In the genomic region with DNA sequence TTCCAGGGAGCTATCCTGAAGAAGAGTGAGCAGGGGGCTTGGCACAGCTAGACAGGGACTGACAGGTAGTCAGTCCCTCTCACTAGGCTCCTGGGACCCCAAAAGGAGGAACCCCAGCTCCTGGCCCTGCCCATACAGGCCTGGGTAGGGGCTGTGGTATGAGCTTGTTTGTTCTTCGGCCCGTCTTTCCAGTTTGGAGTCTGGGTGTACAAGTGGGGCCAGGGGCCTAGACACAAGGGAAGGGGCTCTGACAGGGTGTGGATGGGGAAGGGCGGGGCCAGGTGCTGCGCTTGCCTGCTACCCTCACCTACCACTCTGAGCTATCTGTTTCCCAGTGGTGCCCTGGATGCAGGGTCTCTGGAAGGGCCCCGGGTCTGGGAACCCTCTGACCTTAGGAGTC, we compare ENCODE assay signal across 23 mouse cellular contexts. TPM values are rescaled to one million over a fixed set of nuclear protein-coding genes. Genes with fewer than 3 reads are reported as not detected.
A peak's percentile ranks its signal among the peaks of the same experiment; 100 is the strongest.
DNase-seq lines count a peak whose midpoint lies in the region; ATAC-seq and TF ChIP-seq lines count a peak whose summit lies in the region.
"Had no signal": no experiment of that assay in that cellular context is flagged by ENCODE, and none has a peak within 500 bp of the region (broad histone marks: within the 10 kb centered on the region; RNA-seq: fewer than 3 reads in every experiment).

No protein-coding gene starts in this region.

- no peak overlapping the region for H3K4me3 ChIP-seq in gastrocnemius, adult 2 months
- no peak overlapping the region for H3K4me3 ChIP-seq in lung, embryonic 15.5 days
- H3K4me3 ChIP-seq in stomach, embryonic 16.5 days (replicated peaks; ENCODE audit: low read length): no peak overlapping the region
- H3K4me3 ChIP-seq: embryonic facial prominence, embryonic 12.5 days; erythroblast, embryonic 14.5 days; forebrain, embryonic 10.5 days; forebrain, embryonic 15.5 days; heart, embryonic 13.5 days; hindbrain, embryonic 15.5 days had no signal

- TF ChIP-seq CTCF in gastrocnemius, adult 2 months (IDR thresholded peaks at IDR 0.05): no peak

- no peaks in the 10 kb centered on the region for H3K9me3 ChIP-seq in lung, embryonic 15.5 days
- no peaks in the 10 kb centered on the region for H3K9me3 ChIP-seq in stomach, embryonic 16.5 days (replicated peaks; ENCODE audit: control insufficient read depth, low read length)
- H3K9me3 ChIP-seq: embryonic facial prominence, embryonic 12.5 days; forebrain, embryonic 10.5 days; forebrain, embryonic 15.5 days; G1E; heart, embryonic 13.5 days; hindbrain, embryonic 15.5 days had no signal

- H3K36me3 ChIP-seq in lung, embryonic 15.5 days: no peaks in the 10 kb centered on the region
- H3K36me3 ChIP-seq in stomach, embryonic 16.5 days (ENCODE audit: control insufficient read depth, insufficient read depth, low read length): no peaks in the 10 kb centered on the region
- H3K36me3 ChIP-seq: embryonic facial prominence, embryonic 12.5 days; forebrain, embryonic 10.5 days; forebrain, embryonic 15.5 days; G1E; heart, embryonic 13.5 days; hindbrain, embryonic 15.5 days had no signal

- no peak for DNase-seq in gastrocnemius, adult 2 months
- no peak for DNase-seq in gastrocnemius, adult 18-20 months (ENCODE audit: low spot score)
- no peak for DNase-seq in lung, postnatal 4 days
- peak; percentile 65 for DNase-seq in urinary bladder, postnatal 14 days (ENCODE audit: low spot score)
- no peak for DNase-seq in urinary bladder, postnatal 25 days (ENCODE audit: low spot score)
- no peak for DNase-seq in ovary, postnatal 14 days (ENCODE audit: low spot score)
- DNase-seq: adrenal gland, adult 8-10 months; adrenal gland, postnatal 36 days; B cell, adult 2 months; cerebellum, adult 2 months; gastrocnemius, postnatal 25 days; heart, postnatal 36 days had no signal

- 67% methylated on average over 5 of the region's 5 CpGs for WGBS in lung, embryonic 15.5 days
- 77% methylated on average over 5 of the region's 5 CpGs for WGBS in stomach, embryonic 16.5 days

- H3K27me3 ChIP-seq in lung, embryonic 15.5 days: 0 out of 2 replicates have a peak, but pooled peaks cover 5% of the 10 kb centered on the region
- no peaks in the 10 kb centered on the region for H3K27me3 ChIP-seq in stomach, embryonic 16.5 days (ENCODE audit: control insufficient read depth, insufficient read depth, low read length)

- peak; percentile 31; the same call in 1 of the 2 replicates for ATAC-seq in lung, embryonic 15.5 days (ENCODE audit: borderline replicate concordance, extremely low read depth, low FRiP score, low TSS enrichment)
- peak; percentile 62; the same call in 1 of the 2 replicates for ATAC-seq in stomach, embryonic 16.5 days (ENCODE audit: insufficient read depth, low FRiP score)
- ATAC-seq: CD4-positive, CD25-positive, alpha-beta regulatory T cell, adult 4 months; forebrain, embryonic 15.5 days had no signal

- H3K9ac ChIP-seq in lung, embryonic 15.5 days: no peak overlapping the region
- H3K9ac ChIP-seq in stomach, embryonic 16.5 days (ENCODE audit: low read length): no peak overlapping the region
- H3K9ac ChIP-seq: embryonic facial prominence, embryonic 12.5 days; forebrain, embryonic 15.5 days; heart, embryonic 13.5 days; hindbrain, embryonic 15.5 days had no signal

- peak overlapping the region; percentile 9; the same call in 1 of the 2 replicates for H3K4me2 ChIP-seq in lung, embryonic 15.5 days
- peak overlapping the region; percentile 6; the same call in 1 of the 2 replicates for H3K4me2 ChIP-seq in stomach, embryonic 16.5 days (ENCODE audit: low read depth, low read length)
- H3K4me2 ChIP-seq: embryonic facial prominence, embryonic 12.5 days; forebrain, embryonic 15.5 days; heart, embryonic 13.5 days; hindbrain, embryonic 15.5 days had no signal

- peaks cover 42% of the 10 kb centered on the region for H3K4me1 ChIP-seq in lung, embryonic 15.5 days
- H3K4me1 ChIP-seq in stomach, embryonic 16.5 days (ENCODE audit: control insufficient read depth, insufficient read depth, low read length): peaks cover 23% of the 10 kb centered on the region

- H3K27ac ChIP-seq in gastrocnemius, adult 2 months: peak overlapping the region; percentile 95
- H3K27ac ChIP-seq in lung, embryonic 15.5 days: peak overlapping the region; percentile 77
- no peak overlapping the region; the same call in 1 of the 2 replicates for H3K27ac ChIP-seq in stomach, embryonic 16.5 days (ENCODE audit: low read length)
- H3K27ac ChIP-seq: embryonic facial prominence, embryonic 12.5 days; forebrain, embryonic 10.5 days; forebrain, embryonic 15.5 days; heart, embryonic 13.5 days; hindbrain, embryonic 15.5 days had no signal

- intact Hi-C loops in gastrocnemius, adult 2 months (cut with DNase I): no loop called here

RNA-seq across cellular contexts. Expression of a gene that starts 15.2 kb away (rescaled TPM):
- total RNA-seq in gastrocnemius, adult 2 months (2021): 1 to 10 TPM; 1.2 to 4.7 TPM
- 10 to 100 TPM in 1 of 2 experiments, 1 to 10 TPM in 1; 9.3 to 20.9 TPM for total RNA-seq in gastrocnemius, adult 18-20 months (2021)
- polyA plus RNA-seq in lung, embryonic 15.5 days (2015; fragmentation: Nextera tagmentation; extraction: Ambion mirVana): 10.9 and 13.1 TPM in 2 replicates
- polyA plus RNA-seq in stomach, embryonic 16.5 days (2015; fragmentation: Nextera tagmentation; extraction: Ambion mirVana): 0.20 and 0.84 TPM in 2 replicates
- total RNA-seq: adrenal gland, adult 8-10 months; granulocyte monocyte progenitor cell, adult 5-6 weeks had no signal
- polyA plus RNA-seq: CD4-positive, CD25-positive, alpha-beta regulatory T cell, adult 4 months; erythroblast, embryonic 14.5 days; G1E had no signal

RNA-seq across cellular contexts. Expression of a gene that starts 16.5 kb away (rescaled TPM):
- not detected for total RNA-seq in gastrocnemius, adult 2 months (2021)
- total RNA-seq in gastrocnemius, adult 18-20 months (2021): not detected
- polyA plus RNA-seq in lung, embryonic 15.5 days (2015; fragmentation: Nextera tagmentation; extraction: Ambion mirVana): 2.8 and 4.3 TPM in 2 replicates
- polyA plus RNA-seq in stomach, embryonic 16.5 days (2015; fragmentation: Nextera tagmentation; extraction: Ambion mirVana): 0.68 and 0.74 TPM in 2 replicates
- total RNA-seq: adrenal gland, adult 8-10 months; granulocyte monocyte progenitor cell, adult 5-6 weeks had no signal
- polyA plus RNA-seq: CD4-positive, CD25-positive, alpha-beta regulatory T cell, adult 4 months had no signal

RNA-seq across cellular contexts. Expression of a gene that starts 20.5 kb away (rescaled TPM):
- total RNA-seq in gastrocnemius, adult 2 months (2021): 1 to 10 TPM in 1 of 2 experiments, under 1 TPM in 1; 0.61 to 1.1 TPM
- under 1 TPM in 1 of 2 experiments, not detected in 1; 0.47 TPM for total RNA-seq in gastrocnemius, adult 18-20 months (2021)
- 3.2 and 4.0 TPM in 2 replicates for polyA plus RNA-seq in lung, embryonic 15.5 days (2015; fragmentation: Nextera tagmentation; extraction: Ambion mirVana)
- 3.1 and 4.2 TPM in 2 replicates for polyA plus RNA-seq in stomach, embryonic 16.5 days (2015; fragmentation: Nextera tagmentation; extraction: Ambion mirVana)
- polyA plus RNA-seq: CD4-positive, CD25-positive, alpha-beta regulatory T cell, adult 4 months; G1E had no signal

RNA-seq across cellular contexts. Expression of a gene that starts 24.0 kb away (rescaled TPM):
- 1 to 10 TPM; 3.1 to 6.1 TPM for total RNA-seq in gastrocnemius, adult 2 months (2021)
- 1 to 10 TPM; 2.4 to 4.4 TPM for total RNA-seq in gastrocnemius, adult 18-20 months (2021)
- polyA plus RNA-seq in lung, embryonic 15.5 days (2015; fragmentation: Nextera tagmentation; extraction: Ambion mirVana): 20.2 and 20.9 TPM in 2 replicates
- 26.8 and 37.7 TPM in 2 replicates for polyA plus RNA-seq in stomach, embryonic 16.5 days (2015; fragmentation: Nextera tagmentation; extraction: Ambion mirVana)
- polyA plus RNA-seq: erythroblast, embryonic 14.5 days; G1E had no signal
